Mouse (Mus musculus) forebrain, embryonic 12.5 days (tissue): ENCODE results near the gene Gnaq. TPM values are rescaled to one million over a fixed set of nuclear protein-coding genes. Genes with fewer than 3 reads are reported as not detected.
"Not testable (repeated sequence)": the region's sequence is repeated elsewhere in the genome, so short reads cannot be mapped to it uniquely, and the experiment has no call there.

Experiments used
- ATAC-seq: fragments of 200-750 bp; cut with Nextera tagmentation; 2 replicates; pipeline ENCODE4 v1.8.0; 2017; ENCODE audit warnings: moderate TSS enrichment; ENCODE audit not compliant: low FRiP score
- H3K27ac ChIP-seq: fragments of 300-500 bp; sonication (generic); 2 replicates; pipeline ENCODE4 v1.5.1; 2016; ENCODE audit warnings: mild to moderate bottlenecking
- H3K27me3 ChIP-seq: fragments of 300-500 bp; sonication (generic); 2 replicates; pipeline ENCODE4 v1.6.1; 2016; ENCODE audit warnings: mild to moderate bottlenecking
- H3K36me3 ChIP-seq: fragments of 300-500 bp; sonication (generic); replicated peaks from 2 replicates; pipeline ENCODE4 v1.6.1; 2016; ENCODE audit warnings: mild to moderate bottlenecking
- H3K4me1 ChIP-seq: fragments of 300-500 bp; sonication (generic); 2 replicates; pipeline ENCODE4 v1.6.1; 2016
- H3K4me2 ChIP-seq: fragments of 300-500 bp; sonication (generic); 2 replicates; pipeline ENCODE4 v1.6.1; 2016; ENCODE audit warnings: mild to moderate bottlenecking, moderate library complexity
- H3K4me3 ChIP-seq: fragments of 300-500 bp; sonication (generic); replicated peaks from 2 replicates; pipeline ENCODE4 v1.5.1; 2016; ENCODE audit warnings: mild to moderate bottlenecking
- H3K9ac ChIP-seq: fragments of 300-500 bp; sonication (generic); 2 replicates; pipeline ENCODE4 v1.6.1; 2016; ENCODE audit warnings: mild to moderate bottlenecking
- H3K9me3 ChIP-seq: fragments of 300-500 bp; sonication (generic); 2 replicates; pipeline ENCODE4 v1.6.1; 2016
- WGBS: fragments of 180-500 bp; shearing (Covaris S2); methylation state at CpG from one replicate; pipeline ENCODE4 v1.1.7; 2016; 5-methylcytosine and 5-hydroxymethylcytosine counted together
- polyA plus RNA-seq: library from polyadenylated mRNA; unstranded; fragments of >200 nt; fragmentation: Nextera tagmentation; extraction: Ambion mirVana; gene quantifications from 2 replicates; pipeline ENCODE4 v1.2.1, GENCODE M21; 2016

Gnaq gene
- polyA plus RNA-seq, 1 experiment from 2014 or later, result 44.0 TPM

DNA sequence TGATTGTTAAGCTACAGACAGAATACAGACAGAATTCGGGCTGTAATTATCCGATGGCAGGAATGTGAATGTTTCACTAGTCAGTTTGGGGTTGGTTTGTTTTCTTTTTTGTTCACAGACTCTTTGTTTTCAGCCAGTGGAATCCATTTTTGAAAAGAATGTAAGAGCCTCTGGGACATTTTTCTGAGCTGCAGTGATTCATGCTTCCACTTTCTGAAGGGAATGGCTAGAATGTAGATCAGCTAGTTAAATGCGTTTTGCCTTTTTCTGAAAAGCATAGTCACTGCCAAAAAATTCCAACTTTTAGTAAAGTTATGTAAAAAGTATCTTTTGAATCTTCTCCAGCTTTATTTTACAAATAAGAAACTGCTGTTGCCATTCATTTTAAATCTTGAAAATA is 118.3 kb downstream of the Gnaq start:
- no peak overlapping the region for H3K4me3 ChIP-seq
- 16% methylated on average over 3 of the region's 3 CpGs for WGBS
- ATAC-seq, result no peak

DNA sequence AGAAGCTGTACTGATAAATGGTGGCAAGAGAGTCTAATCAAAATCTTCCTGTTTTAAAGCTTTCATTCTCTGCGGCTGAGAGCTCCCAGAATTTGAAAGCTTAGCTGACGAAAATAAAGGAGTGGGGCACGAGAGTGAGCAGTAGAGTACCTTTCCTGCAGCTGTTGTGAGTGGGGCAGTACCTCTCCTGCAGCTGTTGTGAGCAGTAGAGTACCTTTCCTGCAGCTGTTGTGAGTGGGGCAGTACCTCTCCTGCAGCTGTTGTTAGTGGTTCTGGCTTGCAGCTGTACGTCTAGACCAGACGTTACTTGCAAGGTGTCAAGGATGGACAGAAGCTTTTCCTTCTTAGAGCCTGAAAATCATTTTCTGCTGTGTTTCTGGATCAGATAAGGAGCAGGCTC is 119.2 kb downstream of the Gnaq start:
- Histone ChIP-seq H3K36me3 (no peaks in the 10 kb centered on the region), H3K4me1 (peaks cover 24% of the 10 kb centered on the region), H3K27me3 (no peaks in the 10 kb centered on the region), H3K4me3 (no peak overlapping the region), H3K9me3 (no peaks in the 10 kb centered on the region), H3K4me2 (no peak overlapping the region), H3K27ac (no peak overlapping the region), H3K9ac (no peak overlapping the region)
- 52% methylated on average over 5 of the region's 5 CpGs for WGBS
- ATAC-seq, result no peak

More for the DNA sequence above, 118.3 kb downstream of the Gnaq start:
- Histone ChIP-seq H3K4me1 (peaks cover 24% of the 10 kb centered on the region), H3K36me3 (no peaks in the 10 kb centered on the region), H3K9ac (no peak overlapping the region), H3K4me2 (no peak overlapping the region), H3K27me3 (no peaks in the 10 kb centered on the region), H3K27ac (no peak overlapping the region), H3K9me3 (no peaks in the 10 kb centered on the region)

DNA sequence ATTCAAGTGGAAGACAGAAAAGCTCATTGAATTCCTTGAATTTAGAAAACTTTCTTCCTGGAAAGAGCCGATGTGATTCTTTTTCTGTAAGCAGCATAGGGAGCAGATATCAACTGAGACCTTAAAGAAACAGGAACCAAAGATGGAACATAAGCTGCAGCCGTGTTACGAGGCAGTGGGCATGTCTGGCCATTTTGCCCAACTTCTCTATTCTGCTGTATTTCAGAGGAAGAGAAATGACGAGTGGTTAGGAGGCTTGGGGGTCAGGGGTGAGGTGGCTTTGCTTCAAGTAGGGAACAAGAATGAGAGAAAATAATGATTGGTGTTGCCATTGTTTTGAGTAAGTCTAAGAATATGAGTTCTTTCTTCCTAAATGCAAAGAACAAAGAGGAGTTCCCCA is 120.1 kb downstream of the Gnaq start:
- no peak for ATAC-seq
- Histone ChIP-seq H3K9me3 (no peaks in the 10 kb centered on the region), H3K4me2 (no peak overlapping the region), H3K27me3 (no peaks in the 10 kb centered on the region), H3K4me3 (no peak overlapping the region), H3K4me1 (peaks cover 20% of the 10 kb centered on the region), H3K27ac (no peak overlapping the region), H3K9ac (no peak overlapping the region), H3K36me3 (no peaks in the 10 kb centered on the region)
- 65% methylated on average over 4 of the region's 4 CpGs for WGBS

DNA sequence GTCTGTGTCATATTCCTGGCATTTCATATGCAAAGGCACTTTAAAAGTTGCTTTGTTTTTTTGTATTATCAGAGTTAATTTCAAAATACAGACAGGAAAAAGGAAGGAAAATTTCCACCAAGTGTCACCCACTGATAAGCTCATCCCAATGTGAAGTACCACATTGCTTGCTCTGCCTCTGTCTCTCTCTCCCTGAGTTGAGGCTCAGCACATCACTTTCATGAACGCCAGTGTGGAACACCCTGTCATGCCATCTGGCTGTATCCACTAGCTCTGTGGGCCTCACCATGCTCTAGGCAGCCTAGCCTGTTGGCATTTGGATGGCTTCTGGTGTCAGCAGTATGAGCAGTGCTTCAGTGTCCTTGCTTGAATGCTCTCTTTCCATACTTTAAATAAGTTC is 122.2 kb downstream of the Gnaq start:
- no peak overlapping the region for H3K4me3 ChIP-seq
- H3K9ac ChIP-seq, result no peak overlapping the region
- H3K4me2 ChIP-seq, result no peak overlapping the region
- H3K27me3 ChIP-seq, result no peaks in the 10 kb centered on the region
- H3K36me3 ChIP-seq, result no peaks in the 10 kb centered on the region
- no peaks in the 10 kb centered on the region for H3K9me3 ChIP-seq
- no peak for ATAC-seq
- no peak overlapping the region for H3K27ac ChIP-seq
- 80% methylated on average over 1 of the region's 1 CpGs for whole genome bisulfite sequencing
- H3K4me1 ChIP-seq, result peaks cover 19% of the 10 kb centered on the region

DNA sequence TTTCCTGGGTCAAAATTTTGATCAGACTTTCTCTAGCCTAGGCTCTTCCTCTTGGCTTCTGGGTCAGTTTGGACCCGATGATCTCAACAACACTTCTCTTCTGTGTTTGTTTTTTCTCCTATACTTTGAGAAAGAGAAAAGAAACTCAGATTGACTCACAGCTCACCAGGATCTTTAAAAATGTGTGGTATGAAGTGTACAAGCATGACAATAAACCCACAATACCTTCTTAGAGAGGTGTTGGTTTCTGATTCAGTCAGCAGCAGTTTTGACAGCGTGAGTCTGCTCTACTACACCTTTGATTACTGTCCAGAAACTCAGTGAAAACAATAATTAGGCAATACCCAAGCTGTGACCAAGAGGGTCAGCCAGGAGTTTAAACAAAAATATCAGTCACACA is 122.7 kb downstream of the Gnaq start:
- H3K4me2 ChIP-seq, result no peak overlapping the region
- no peak overlapping the region for H3K9ac ChIP-seq
- H3K4me1 ChIP-seq, result peaks cover 19% of the 10 kb centered on the region
- no peak overlapping the region for H3K4me3 ChIP-seq
- no peak for ATAC-seq
- H3K27me3 ChIP-seq, result no peaks in the 10 kb centered on the region
- no peak overlapping the region for H3K27ac ChIP-seq
- no peaks in the 10 kb centered on the region for H3K36me3 ChIP-seq
- 93% methylated on average over 2 of the region's 2 CpGs for WGBS
- no peaks in the 10 kb centered on the region for H3K9me3 ChIP-seq

DNA sequence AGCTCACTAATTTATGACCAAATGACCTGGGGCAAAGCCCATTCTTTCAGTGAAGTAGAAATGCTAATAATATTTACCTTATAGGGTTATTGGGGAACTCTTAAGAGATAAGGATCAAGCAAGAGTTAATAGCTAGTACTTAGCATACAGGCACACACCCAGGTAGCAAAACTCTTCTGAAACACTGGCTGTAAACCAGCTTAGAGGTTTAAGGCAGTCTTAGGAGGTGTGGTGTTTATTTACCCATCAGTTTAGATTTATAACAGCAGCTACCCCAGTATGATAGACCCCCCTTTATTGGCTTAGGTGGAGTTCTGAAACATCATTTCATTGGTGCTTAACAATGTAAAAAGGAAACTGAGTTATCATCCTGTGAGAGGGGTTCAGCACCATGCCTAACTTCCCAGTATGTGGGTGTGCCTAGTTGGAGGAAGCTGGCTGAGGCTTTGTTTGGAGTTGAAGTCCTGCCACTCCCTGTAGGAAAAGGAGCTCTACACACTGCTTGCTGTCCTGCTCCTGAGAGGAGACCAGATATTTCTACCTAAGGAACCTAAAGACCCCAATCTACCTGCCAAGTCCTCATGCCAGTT is 126.2 kb downstream of the Gnaq start:
- no peaks in the 10 kb centered on the region for H3K36me3 ChIP-seq
- H3K27ac ChIP-seq, result no peak overlapping the region
- H3K4me3 ChIP-seq, result no peak overlapping the region
- no peak for ATAC-seq
- H3K4me2 ChIP-seq, result no peak overlapping the region
- H3K4me1 ChIP-seq, result no peaks in the 10 kb centered on the region
- H3K9me3 ChIP-seq, result no peaks in the 10 kb centered on the region
- H3K9ac ChIP-seq, result no peak overlapping the region
- no peaks in the 10 kb centered on the region for H3K27me3 ChIP-seq

DNA sequence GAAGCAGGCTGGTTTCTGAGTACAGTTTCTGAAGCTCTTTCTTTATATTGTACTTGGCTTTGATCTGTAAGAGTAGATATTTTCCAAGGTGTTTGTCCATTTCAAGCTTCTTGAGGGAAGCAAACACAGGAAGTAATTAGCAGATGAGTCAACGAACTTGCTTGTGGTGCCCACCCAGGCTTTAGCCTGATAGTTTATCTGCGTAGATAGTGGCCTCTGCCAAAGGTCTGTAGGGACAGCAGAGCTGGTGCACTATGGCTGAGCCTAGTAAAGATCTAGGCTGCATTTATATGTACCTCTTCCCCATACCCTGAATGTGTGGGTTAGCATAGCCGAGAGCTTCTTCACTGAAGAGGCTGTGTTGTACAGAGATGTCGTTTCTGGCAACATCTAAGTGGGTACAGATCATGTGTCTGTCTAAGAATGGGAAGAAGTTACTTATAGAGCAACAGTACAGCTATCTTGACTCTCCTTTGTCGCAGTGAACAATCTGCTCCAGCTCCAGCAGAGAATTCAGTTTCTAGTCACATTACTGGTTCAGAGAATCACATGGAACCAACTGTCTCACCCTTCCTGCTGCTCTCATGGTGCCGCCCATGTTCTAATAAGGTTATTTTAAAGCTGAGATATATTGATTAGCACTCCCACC is 127.3 kb downstream of the Gnaq start:
- WGBS, result 88% methylated on average over 6 of the region's 6 CpGs

DNA sequence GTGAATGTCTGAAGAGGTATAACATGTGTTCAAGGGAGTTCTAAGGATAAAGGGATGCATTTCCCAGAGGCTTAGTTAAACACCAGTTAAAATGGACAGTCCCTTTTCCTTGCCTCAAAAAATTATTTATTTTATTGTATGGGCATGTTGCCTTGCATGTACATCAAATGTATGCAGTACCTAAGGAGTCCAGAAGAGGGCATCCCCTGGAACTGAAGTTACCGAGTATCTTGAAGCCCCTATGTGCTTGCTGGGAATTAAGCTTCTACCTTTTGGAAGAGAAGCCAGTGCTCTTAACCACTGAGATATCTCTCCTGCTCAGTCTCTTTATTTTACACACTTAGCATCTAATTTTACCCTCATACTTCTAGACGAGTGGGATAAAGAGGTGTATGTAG is 127.8 kb downstream of the Gnaq start:
- H3K4me3 ChIP-seq, result no peak overlapping the region
- no peaks in the 10 kb centered on the region for H3K4me1 ChIP-seq
- no peaks in the 10 kb centered on the region for H3K27me3 ChIP-seq
- no peak overlapping the region for H3K4me2 ChIP-seq
- H3K9ac ChIP-seq, result no peak overlapping the region
- H3K27ac ChIP-seq, result no peak overlapping the region
- ATAC-seq, result no peak
- WGBS, result 76% methylated on average over 2 of the region's 2 CpGs
- no peaks in the 10 kb centered on the region for H3K9me3 ChIP-seq
- H3K36me3 ChIP-seq, result no peaks in the 10 kb centered on the region

More for the DNA sequence above, 127.3 kb downstream of the Gnaq start:
- H3K4me3 ChIP-seq, result no peak overlapping the region
- no peak overlapping the region for H3K27ac ChIP-seq
- no peak overlapping the region for H3K9ac ChIP-seq
- H3K4me1 ChIP-seq, result no peaks in the 10 kb centered on the region
- no peaks in the 10 kb centered on the region for H3K36me3 ChIP-seq
- no peaks in the 10 kb centered on the region for H3K9me3 ChIP-seq
- ATAC-seq, result no peak
- no peak overlapping the region for H3K4me2 ChIP-seq
- H3K27me3 ChIP-seq, result no peaks in the 10 kb centered on the region

DNA sequence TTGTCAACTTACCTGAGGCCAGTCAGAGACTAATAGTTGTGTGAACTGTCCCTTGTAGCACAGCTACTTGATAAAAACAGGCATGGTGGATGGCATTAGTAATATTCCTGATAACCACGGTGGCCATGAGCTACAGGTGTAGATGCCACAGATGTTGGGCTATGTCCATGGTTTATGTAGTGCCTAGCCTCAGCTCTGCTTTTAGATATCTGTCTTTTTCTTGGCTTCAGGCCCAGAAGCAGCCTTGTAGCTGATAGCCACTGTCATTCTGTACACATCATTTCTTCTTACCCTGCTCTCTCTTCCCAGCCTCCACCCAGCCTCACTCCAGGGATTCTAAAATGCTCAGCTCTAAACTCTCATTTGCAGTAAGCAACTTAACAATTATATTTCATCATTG is 128.3 kb downstream of the Gnaq start:
- no peaks in the 10 kb centered on the region for H3K9me3 ChIP-seq
- 81% methylated on average over 1 of the region's 1 CpGs for WGBS
- H3K27me3 ChIP-seq, result no peaks in the 10 kb centered on the region
- no peak overlapping the region for H3K9ac ChIP-seq
- ATAC-seq, result no peak
- no peaks in the 10 kb centered on the region for H3K4me1 ChIP-seq
- H3K36me3 ChIP-seq, result no peaks in the 10 kb centered on the region
- no peak overlapping the region for H3K4me3 ChIP-seq
- no peak overlapping the region for H3K4me2 ChIP-seq
- no peak overlapping the region for H3K27ac ChIP-seq

DNA sequence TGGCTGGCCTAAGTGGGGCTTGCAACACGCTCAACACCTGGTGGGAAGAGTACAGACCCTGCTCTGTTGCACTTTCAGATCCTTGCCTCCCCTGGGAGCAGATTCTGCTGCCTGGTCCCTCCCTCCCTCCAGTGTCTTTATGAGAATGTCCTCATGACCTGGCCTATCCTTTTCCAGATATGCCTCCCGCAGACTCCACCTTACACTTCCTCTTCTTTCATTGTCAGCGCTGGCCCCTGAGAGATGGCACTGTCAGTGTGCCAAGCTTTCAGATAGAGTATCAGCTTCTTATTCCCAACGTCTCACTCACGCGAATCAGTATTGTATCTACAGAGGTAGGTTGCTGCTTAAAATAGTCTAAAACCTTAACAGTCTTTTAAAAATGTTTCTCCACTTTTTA is 129.0 kb downstream of the Gnaq start:
- Histone ChIP-seq H3K27ac (no peak overlapping the region), H3K4me1 (no peaks in the 10 kb centered on the region), H3K4me3 (no peak overlapping the region), H3K4me2 (no peak overlapping the region), H3K27me3 (no peaks in the 10 kb centered on the region), H3K9ac (no peak overlapping the region), H3K9me3 (no peaks in the 10 kb centered on the region), H3K36me3 (no peaks in the 10 kb centered on the region)
- 95% methylated on average over 6 of the region's 6 CpGs for WGBS
- ATAC-seq, result no peak

DNA sequence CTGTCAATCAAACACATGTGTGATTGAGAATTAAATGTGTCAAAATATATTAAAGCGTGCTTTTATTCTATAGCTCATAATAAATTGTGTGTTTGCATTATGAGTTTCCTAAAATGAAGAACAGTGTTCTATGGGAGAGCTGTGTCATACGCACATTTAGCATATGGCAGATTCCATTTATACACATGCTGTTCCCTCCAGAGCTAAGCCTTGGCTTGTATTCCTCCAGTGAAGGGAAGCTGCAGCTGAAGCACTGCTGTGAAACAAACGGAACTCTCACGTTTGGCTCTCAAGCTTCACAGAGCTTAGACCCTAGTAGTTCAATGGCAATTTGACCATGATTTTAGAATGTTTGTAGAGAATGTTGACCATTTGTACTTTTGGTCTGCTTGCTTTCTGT is 129.7 kb downstream of the Gnaq start:
- no peaks in the 10 kb centered on the region for H3K9me3 ChIP-seq
- ATAC-seq, result no peak
- no peak overlapping the region for H3K4me3 ChIP-seq
- no peaks in the 10 kb centered on the region for H3K27me3 ChIP-seq
- no peak overlapping the region for H3K27ac ChIP-seq
- no peaks in the 10 kb centered on the region for H3K36me3 ChIP-seq
- H3K9ac ChIP-seq, result no peak overlapping the region
- no peaks in the 10 kb centered on the region for H3K4me1 ChIP-seq
- no peak overlapping the region for H3K4me2 ChIP-seq
- WGBS, result 96% methylated on average over 4 of the region's 4 CpGs

DNA sequence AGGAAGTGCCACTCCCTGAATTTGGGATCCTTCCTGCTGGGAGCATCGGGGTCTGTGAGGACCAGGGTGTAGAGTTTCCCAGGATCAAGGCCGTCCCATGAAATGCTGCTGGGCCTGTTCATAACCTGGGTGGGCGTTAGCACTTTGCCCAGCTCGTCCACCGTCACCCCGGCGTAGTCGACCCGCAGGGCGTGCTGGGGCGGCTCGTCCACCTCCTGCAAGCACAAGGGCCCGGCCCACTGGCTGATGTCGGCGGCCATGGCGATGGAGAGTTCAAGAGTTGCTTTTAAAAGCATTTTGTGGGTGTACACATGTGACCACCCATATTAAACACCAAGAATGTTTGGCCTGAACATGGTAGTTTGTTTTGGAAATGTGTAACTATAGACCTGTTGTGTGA is 134.7 kb downstream of the Gnaq start:
- ATAC-seq, H3K9ac ChIP-seq, H3K36me3 ChIP-seq, H3K4me1 ChIP-seq, H3K27me3 ChIP-seq, H3K4me3 ChIP-seq, H3K9me3 ChIP-seq, H3K4me2 ChIP-seq, H3K27ac ChIP-seq: not testable (repeated sequence)
- 94% methylated on average over 13 of the region's 16 CpGs for WGBS

DNA sequence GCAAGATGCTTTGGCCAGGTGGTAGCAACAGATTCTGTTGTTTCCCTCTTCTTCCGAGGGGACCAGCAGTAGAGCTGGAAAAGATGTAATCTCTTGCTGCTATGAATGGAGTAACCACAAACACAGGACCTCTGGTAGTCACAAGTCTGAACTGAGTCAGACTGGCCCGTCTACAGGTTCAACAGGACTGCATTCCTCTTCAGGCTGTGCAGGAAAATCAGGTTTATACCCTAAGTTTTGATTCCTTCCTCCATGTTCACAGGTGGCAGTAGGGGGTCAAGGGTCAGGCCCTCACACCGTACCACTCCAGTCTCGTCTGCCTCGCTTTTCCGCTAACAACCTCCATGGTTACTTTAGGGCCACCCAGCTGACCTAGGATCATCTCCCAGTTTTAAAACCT is 137.6 kb downstream of the Gnaq start:
- Histone ChIP-seq H3K9me3 (no peaks in the 10 kb centered on the region), H3K4me3 (no peak overlapping the region), H3K4me1 (peaks cover 12% of the 10 kb centered on the region; the same call in 1 of the 2 replicates), H3K27ac (no peak overlapping the region), H3K4me2 (no peak overlapping the region), H3K27me3 (no peaks in the 10 kb centered on the region), H3K9ac (no peak overlapping the region), H3K36me3 (no peaks in the 10 kb centered on the region)
- WGBS, result 86% methylated on average over 6 of the region's 6 CpGs
- ATAC-seq, result no peak
